Mouse (Mus musculus): ENCODE measurements at regions not wholly inside any gene's neighbourhood (a gene's known extent, or its start where the extent isn't known, plus 50 kb on each side); places are given as distances from the start of the nearest gene placed in this dataset.

DNA sequence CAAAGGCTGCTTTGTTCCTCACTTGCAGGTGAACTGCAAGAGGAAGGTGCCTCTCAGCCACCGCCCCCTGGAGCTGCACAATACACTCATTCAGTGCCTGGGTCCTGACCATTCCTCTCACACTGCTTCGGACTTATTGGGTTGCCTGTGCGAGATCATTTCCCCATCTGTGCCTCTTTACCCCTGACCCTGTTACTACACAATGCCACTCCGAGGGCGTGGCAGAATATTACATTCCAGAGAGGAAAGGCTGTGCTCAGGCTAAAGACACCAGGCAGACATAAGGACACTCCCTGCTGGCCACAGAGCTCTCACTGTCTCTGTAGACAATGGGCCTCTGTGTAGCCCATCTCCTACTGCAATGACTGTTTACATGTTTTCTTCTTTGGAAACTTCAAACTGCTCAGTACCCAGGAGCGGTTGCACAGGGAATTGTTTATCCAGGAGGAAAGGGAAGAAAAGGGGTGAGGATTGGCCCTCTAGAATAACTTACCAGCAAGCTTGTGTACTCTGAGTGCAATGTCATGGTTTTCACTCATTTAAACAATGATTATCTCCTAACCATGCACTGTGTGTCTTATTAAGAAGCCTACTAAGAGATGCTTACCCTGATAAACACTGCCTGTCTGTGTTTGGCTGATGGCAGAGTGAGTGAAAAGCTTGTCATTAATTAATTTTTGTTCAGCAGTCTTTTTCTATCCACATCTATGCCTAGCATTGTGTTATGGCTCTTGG lies 283.1 kb upstream of the Gm10192 start:
- WGBS, result 46% methylated on average over 6 of the region's 6 CpGs
- Histone ChIP-seq H3K27me3 (ENCODE audit: control insufficient read depth, insufficient read depth, low read length) (no peaks in the 10 kb centered on the region), H3K27ac (ENCODE audit: insufficient read depth, low read length) (no peak overlapping the region), H3K4me3 (replicated peaks; ENCODE audit: insufficient read depth, low read depth, low read length) (no peak overlapping the region), H3K4me1 (ENCODE audit: control insufficient read depth, insufficient read depth, low read length) (no peaks in the 10 kb centered on the region)
- peak in 1 of 2 experiments; percentile 2 for DNase-seq
- TF ChIP-seq POLR2A (IDR thresholded peaks at IDR 0.05; ENCODE audit: borderline replicate concordance, insufficient read depth, low read length), result no peak

DNA sequence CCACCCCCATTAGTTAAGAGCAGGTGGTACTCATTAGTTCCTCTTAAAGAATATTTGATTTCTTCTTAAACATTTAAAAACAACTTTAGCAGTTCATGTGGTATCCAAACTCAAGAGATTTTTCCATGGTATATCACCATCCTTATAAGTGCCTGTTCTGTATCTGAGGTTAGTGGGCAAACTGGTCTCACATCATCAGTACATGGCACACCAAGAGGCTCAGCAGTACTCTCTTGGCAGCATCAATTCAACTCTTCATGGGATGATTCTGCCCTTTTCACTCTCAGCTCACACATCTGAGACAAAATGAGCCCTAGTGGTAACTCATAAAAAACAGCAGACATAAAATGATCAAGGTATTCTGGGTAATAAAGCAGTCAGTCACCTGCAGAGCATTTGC lies 282.6 kb upstream of the Gm10192 start:
- no peaks in the 10 kb centered on the region for H3K27me3 ChIP-seq (ENCODE audit: control insufficient read depth, insufficient read depth, low read length)
- H3K4me3 ChIP-seq (replicated peaks; ENCODE audit: insufficient read depth, low read depth, low read length), result no peak overlapping the region
- TF ChIP-seq CTCF (IDR thresholded peaks at IDR 0.05; ENCODE audit: borderline replicate concordance, insufficient read depth, low read depth, low read length) (no peak), POLR2A (IDR thresholded peaks at IDR 0.05; ENCODE audit: borderline replicate concordance, insufficient read depth, low read length) (no peak)
- no peak overlapping the region for H3K27ac ChIP-seq (ENCODE audit: insufficient read depth, low read length)
- no peak for DNase-seq
- H3K4me1 ChIP-seq (ENCODE audit: control insufficient read depth, insufficient read depth, low read length), result no peaks in the 10 kb centered on the region

DNA sequence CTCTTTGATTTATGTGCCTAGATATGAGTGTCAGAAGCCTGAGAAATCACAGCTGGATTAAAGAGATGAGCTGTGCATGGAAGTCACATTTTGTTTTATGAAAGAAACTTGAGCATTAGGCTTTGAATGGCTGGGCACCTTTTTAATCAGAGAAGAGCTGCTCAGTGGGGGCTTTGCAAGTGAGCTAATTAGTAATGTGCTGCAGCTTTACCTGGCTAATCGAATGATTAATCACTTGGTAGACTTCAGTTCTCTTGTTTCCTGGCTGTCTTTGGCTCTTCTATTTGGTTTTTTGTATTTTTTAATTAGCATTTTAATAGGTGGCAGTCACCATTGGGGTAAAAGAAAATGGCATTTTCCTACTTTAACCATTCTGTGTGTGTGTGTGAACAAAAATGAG lies 278.2 kb upstream of the Gm10192 start:
- WGBS, result 89% methylated on average over 1 of the region's 1 CpGs
- no peaks in the 10 kb centered on the region for H3K27me3 ChIP-seq (ENCODE audit: control insufficient read depth, insufficient read depth, low read length)
- no peak for TF ChIP-seq POLR2A (IDR thresholded peaks at IDR 0.05; ENCODE audit: borderline replicate concordance, insufficient read depth, low read length)
- no peak for TF ChIP-seq CTCF (IDR thresholded peaks at IDR 0.05; ENCODE audit: borderline replicate concordance, insufficient read depth, low read depth, low read length)
- H3K27ac ChIP-seq (ENCODE audit: insufficient read depth, low read length), result no peak overlapping the region
- DNase-seq, result no peak
- H3K4me1 ChIP-seq (ENCODE audit: control insufficient read depth, insufficient read depth, low read length), result no peaks in the 10 kb centered on the region
- no peak overlapping the region for H3K4me3 ChIP-seq (replicated peaks; ENCODE audit: insufficient read depth, low read depth, low read length)

- Histone ChIP-seq H3K4me1 (ENCODE audit: control insufficient read depth, insufficient read depth, low read length) (peaks cover 3% of the 10 kb centered on the region), H3K27me3 (ENCODE audit: control insufficient read depth, insufficient read depth, low read length) (no peaks in the 10 kb centered on the region), H3K4me3 (replicated peaks; ENCODE audit: insufficient read depth, low read depth, low read length) (no peak overlapping the region), H3K27ac (ENCODE audit: insufficient read depth, low read length) (no peak overlapping the region)
- DNase-seq, result peak; percentile 34 to 71
- WGBS, result 14% methylated on average over 5 of the region's 5 CpGs
- TF ChIP-seq CTCF (IDR thresholded peaks at IDR 0.05; ENCODE audit: borderline replicate concordance, insufficient read depth, low read depth, low read length), result no peak
- TF ChIP-seq POLR2A (IDR thresholded peaks at IDR 0.05; ENCODE audit: borderline replicate concordance, insufficient read depth, low read length), result no peak
Observed at GRCm38 (mm10) chr4:97439288-97440029, 256.5 kb upstream of the Gm10192 start.

DNA sequence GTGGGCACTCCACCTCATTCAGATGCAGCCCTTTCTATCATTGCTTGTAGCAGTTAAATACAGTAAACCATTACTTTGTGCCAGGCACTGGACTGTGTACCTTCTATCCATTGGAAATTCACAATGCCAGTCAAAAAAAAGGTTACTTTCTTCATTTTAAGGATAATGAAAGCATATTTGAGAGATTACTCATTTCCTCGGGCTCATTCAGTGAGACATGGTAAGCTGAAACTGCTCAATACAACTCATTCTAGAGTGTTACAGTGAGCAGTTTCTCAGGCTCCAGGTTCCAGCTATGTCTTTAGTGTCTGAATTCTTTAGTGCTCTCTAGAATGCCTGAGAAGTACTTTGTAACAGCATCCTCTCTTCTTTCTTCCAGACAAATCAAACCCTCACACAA lies 249.7 kb upstream of the Gm10192 start:
- DNase-seq, result no peak
- no peak overlapping the region for H3K4me3 ChIP-seq (replicated peaks; ENCODE audit: insufficient read depth, low read depth, low read length)
- TF ChIP-seq CTCF (IDR thresholded peaks at IDR 0.05; ENCODE audit: borderline replicate concordance, insufficient read depth, low read depth, low read length) (no peak), POLR2A (IDR thresholded peaks at IDR 0.05; ENCODE audit: borderline replicate concordance, insufficient read depth, low read length) (no peak)
- H3K27ac ChIP-seq (ENCODE audit: insufficient read depth, low read length), result no peak overlapping the region
- no peaks in the 10 kb centered on the region for H3K4me1 ChIP-seq (ENCODE audit: control insufficient read depth, insufficient read depth, low read length)
- 80% methylated on average over 1 of the region's 1 CpGs for WGBS
- no peaks in the 10 kb centered on the region for H3K27me3 ChIP-seq (ENCODE audit: control insufficient read depth, insufficient read depth, low read length)

DNA sequence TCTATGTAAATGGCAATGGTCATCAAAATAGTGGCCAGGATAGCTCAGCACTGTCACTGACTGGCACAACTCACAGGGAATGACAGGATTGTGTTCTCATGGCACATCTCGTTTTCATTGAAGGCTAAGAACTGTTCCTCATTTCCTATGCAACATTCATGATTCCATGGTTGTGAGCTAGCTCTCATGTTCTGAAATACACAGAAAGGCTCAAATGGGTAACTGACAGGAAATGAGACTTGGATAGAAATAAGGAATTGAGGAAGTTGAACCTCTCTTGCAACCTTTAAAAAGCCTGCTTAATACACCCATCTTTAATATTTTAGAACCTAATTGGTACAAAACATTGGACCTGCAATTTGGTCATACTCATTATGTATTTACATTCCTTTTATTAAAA lies 249.1 kb upstream of the Gm10192 start:
- Histone ChIP-seq H3K27ac (ENCODE audit: insufficient read depth, low read length) (no peak overlapping the region), H3K4me3 (replicated peaks; ENCODE audit: insufficient read depth, low read depth, low read length) (no peak overlapping the region), H3K27me3 (ENCODE audit: control insufficient read depth, insufficient read depth, low read length) (no peaks in the 10 kb centered on the region), H3K4me1 (ENCODE audit: control insufficient read depth, insufficient read depth, low read length) (no peaks in the 10 kb centered on the region)
- TF ChIP-seq CTCF (IDR thresholded peaks at IDR 0.05; ENCODE audit: borderline replicate concordance, insufficient read depth, low read depth, low read length), result no peak
- no peak for TF ChIP-seq POLR2A (IDR thresholded peaks at IDR 0.05; ENCODE audit: borderline replicate concordance, insufficient read depth, low read length)
- WGBS, result 89% methylated on average over 1 of the region's 1 CpGs
- DNase-seq, result no peak

DNA sequence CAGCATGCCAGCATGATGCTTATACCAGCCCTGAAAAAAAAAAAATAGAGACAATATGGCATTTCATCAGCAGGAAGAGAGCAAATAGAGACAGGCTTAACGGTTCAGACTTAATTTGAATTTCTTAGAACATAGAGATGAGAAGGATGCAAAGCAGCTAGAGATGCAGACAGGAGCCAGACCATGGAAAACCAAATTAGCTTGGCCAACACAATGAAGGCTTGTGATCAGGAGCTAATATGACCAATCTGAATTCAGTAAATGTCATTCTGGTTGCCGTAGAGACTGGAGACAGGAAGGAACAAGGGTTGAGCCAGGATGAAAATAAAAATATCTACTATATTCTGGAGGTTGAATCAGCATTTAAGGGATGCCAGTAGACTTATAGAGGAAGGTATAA lies 248.3 kb upstream of the Gm10192 start:
- Histone ChIP-seq H3K27me3 (ENCODE audit: control insufficient read depth, insufficient read depth, low read length) (no peaks in the 10 kb centered on the region), H3K4me1 (ENCODE audit: control insufficient read depth, insufficient read depth, low read length) (no peaks in the 10 kb centered on the region), H3K4me3 (replicated peaks; ENCODE audit: insufficient read depth, low read depth, low read length) (no peak overlapping the region), H3K27ac (ENCODE audit: insufficient read depth, low read length) (no peak overlapping the region)
- 64% methylated on average over 2 of the region's 2 CpGs for WGBS
- TF ChIP-seq CTCF (IDR thresholded peaks at IDR 0.05; ENCODE audit: borderline replicate concordance, insufficient read depth, low read depth, low read length) (no peak), POLR2A (IDR thresholded peaks at IDR 0.05; ENCODE audit: borderline replicate concordance, insufficient read depth, low read length) (no peak)
- no peak for DNase-seq

DNA sequence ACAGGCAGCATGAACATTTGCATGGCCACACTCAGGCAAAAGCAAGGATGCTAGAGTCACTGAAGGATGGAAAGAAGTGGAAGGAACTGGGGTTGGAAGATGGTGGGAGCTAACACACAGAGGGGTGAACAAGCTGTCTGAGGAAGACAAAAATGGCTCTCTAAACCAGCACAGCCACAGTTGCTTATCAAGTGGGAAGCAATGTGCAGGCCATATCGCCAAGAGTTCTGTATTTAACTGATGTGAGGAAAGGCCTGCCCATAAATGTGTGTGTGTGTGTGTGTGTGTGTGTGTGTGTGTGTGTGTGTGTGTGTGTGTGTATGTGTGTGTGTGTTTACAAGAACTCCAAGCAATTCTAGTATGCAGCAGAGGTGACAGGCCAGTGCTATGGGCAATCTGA lies 236.9 kb upstream of the Gm10192 start:
- Histone ChIP-seq H3K4me1 (ENCODE audit: control insufficient read depth, insufficient read depth, low read length) (no peaks in the 10 kb centered on the region), H3K27me3 (ENCODE audit: control insufficient read depth, insufficient read depth, low read length) (no peaks in the 10 kb centered on the region), H3K27ac (ENCODE audit: insufficient read depth, low read length) (no peak overlapping the region), H3K4me3 (replicated peaks; ENCODE audit: insufficient read depth, low read depth, low read length) (no peak overlapping the region)
- WGBS, result 100% methylated on average over 1 of the region's 1 CpGs
- TF ChIP-seq CTCF (IDR thresholded peaks at IDR 0.05; ENCODE audit: borderline replicate concordance, insufficient read depth, low read depth, low read length), result no peak
- TF ChIP-seq POLR2A (IDR thresholded peaks at IDR 0.05; ENCODE audit: borderline replicate concordance, insufficient read depth, low read length), result no peak
- DNase-seq, result no peak

Measured in cerebellum, adult 2 months (tissue).